Mouse (Mus musculus) ES-Bruce4 (cell line): ENCODE data around the gene Uqcrc1.

Experiments used
- CTCF ChIP-seq: IDR thresholded peaks from one replicate; pipeline ENCODE4 v1.8.1; 2011; ENCODE audit warnings: low read depth, low read length
- EP300 ChIP-seq: IDR thresholded peaks from 2 replicates; pipeline ENCODE4 v1.6.1; 2011; ENCODE audit warnings: low read depth, low read length; ENCODE audit not compliant: insufficient read depth
- POLR2A ChIP-seq: IDR thresholded peaks from one replicate; pipeline ENCODE4 v1.8.1; 2011; ENCODE audit warnings: low read length; ENCODE audit not compliant: insufficient read depth

GRCm38 (mm10) chr9:108976483-108976882 lies 40.0 kb downstream of the Uqcrc1 start:
- TF ChIP-seq CTCF (no peak), POLR2A (no peak), EP300 (no peak)
